Mouse (Mus musculus): ENCODE results near the gene Gm5142. TPM values are rescaled to one million over a fixed set of nuclear protein-coding genes. Genes with fewer than 3 reads are reported as not detected.

Gene Gm5142
- polyA plus RNA-seq (2012; ENCODE audit: low replicate concordance): not detected in 2 replicates

GRCm38 (mm10) chr14:59178649-59179048 lies at the start of gene Gm5142:
Gm5142 (minus strand) TSS chr14:59178749.

GRCm38 (mm10) chr14:59200711-59201603 lies 22.4 kb upstream of the Gm5142 start, which contains the start of gene Rcbtb1:
Rcbtb1 (plus strand) TSS chr14:59201209.

GRCm38 (mm10) chr14:59142793-59143192 lies 35.8 kb downstream of the Gm5142 start, which contains the start of gene 1700129C05Rik:
1700129C05Rik (minus strand) TSS chr14:59142893.

Other genes starting within 250 kb of the Gm5142 start
- gene 1700129C05Rik, start 35.9 kb downstream of the Gm5142 start, polyA plus RNA-seq (2012; ENCODE audit: low replicate concordance): not detected in 2 replicates
- 13.3 and 17.4 TPM in 2 replicates for gene Rcbtb1, start 22.5 kb upstream of the Gm5142 start, polyA plus RNA-seq (2012; ENCODE audit: low replicate concordance)
- gene Gm6904, start 81.5 kb upstream of the Gm5142 start, polyA plus RNA-seq (2012; ENCODE audit: low replicate concordance): 0.19 TPM in 1 of 2 replicates, not detected in the other
- 0.82 and 0.83 TPM in 2 replicates for gene Phf11a, start 118.8 kb upstream of the Gm5142 start, polyA plus RNA-seq (2012; ENCODE audit: low replicate concordance)
- gene Phf11b, start 162.6 kb upstream of the Gm5142 start, polyA plus RNA-seq (2012; ENCODE audit: low replicate concordance): 2.6 and 5.3 TPM in 2 replicates
- 0.56 and 0.90 TPM in 2 replicates for gene Phf11d, start 186.7 kb upstream of the Gm5142 start, polyA plus RNA-seq (2012; ENCODE audit: low replicate concordance)
- 0.16 and 0.43 TPM in 2 replicates for gene Phf11c, start 216.6 kb upstream of the Gm5142 start, polyA plus RNA-seq (2012; ENCODE audit: low replicate concordance)

Measured in hematopoietic multipotent progenitor cell, adult 10-12 weeks (in vitro differentiated cells).